Mouse (Mus musculus) adrenal gland (tissue): Measurements from ENCODE around the gene Mfn2.

Experiments
- intact Hi-C: fragments of 180-260 bp; cut with DNase I; formaldehyde crosslinking; loops from one replicate; pipeline ENCODE4 v1.15.1; 2025

Mfn2 gene

DNA sequence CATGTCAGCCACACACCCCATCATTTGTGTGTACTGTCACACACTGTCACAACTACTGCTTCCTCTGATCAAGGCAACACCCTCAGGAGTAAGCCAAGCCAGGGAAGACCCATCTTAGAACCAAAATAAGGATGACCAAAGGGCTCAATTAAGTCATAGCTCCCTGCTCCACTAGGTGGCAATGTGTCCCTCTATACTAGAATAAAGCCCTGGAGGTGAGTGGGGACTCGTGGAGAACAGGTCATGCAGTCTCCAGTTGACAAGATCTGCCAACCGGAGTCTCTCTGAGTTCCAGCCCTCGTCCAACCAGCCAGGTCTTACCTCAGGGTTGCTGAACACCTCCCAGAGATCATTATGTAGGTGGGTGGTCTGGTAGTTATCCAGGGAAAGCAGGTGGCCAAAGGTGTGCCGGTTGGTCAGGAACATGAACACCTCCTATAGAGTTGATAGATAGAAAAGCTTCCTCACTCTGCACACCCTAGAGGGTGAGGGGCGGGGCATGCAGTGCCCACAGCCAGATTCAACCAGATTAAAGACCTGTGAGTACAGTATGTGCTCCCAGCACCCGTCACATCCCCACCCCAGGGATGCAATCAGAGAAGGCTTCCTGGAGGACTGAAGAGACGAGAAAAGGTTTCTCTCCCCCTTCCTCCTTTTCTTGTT lies 14.1 kb upstream of the Mfn2 start:
- intact Hi-C loops, result no loop called here

DNA sequence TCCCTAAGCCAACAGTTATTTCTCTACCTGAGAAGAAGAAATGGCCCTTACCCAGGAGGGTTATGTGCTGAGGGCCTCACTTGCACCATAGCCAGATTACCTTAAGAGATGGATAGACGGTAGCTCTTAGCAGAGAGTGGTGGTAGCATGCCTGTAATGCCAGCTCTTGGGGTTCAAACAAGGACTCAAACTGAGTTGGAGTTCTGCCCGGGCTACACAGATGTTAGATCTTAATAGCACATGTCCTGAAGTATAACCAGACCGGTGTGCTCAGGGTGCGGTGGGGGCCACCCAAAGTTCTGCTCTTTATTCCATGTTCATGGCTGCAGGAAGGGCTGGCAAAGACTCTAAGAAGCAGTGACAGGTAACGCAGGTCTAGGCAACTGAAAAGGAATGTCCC lies 5.0 kb upstream of the Mfn2 start:
- intact Hi-C loops, result no loop called here

DNA sequence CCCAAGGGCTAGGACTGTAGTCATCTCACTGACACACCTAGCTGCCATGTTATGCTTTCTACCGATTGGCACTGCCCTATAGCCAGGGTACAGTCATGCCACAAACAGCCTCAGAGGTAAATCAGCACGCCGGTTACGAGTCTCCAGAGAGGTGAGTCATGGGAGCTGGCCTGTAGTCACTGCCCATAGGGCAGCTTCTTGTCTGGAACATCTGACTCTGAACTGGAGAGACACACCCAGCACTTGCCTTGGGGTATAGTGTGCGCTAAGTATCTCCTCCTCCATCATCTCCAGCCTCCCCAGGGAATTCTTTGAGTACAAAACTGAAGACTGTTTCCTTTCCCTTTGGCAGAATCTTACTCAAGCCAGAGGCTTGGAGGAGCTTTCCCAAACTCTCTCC lies 1.7 kb upstream of the Mfn2 start:
- intact Hi-C loops, result no loop called here

DNA sequence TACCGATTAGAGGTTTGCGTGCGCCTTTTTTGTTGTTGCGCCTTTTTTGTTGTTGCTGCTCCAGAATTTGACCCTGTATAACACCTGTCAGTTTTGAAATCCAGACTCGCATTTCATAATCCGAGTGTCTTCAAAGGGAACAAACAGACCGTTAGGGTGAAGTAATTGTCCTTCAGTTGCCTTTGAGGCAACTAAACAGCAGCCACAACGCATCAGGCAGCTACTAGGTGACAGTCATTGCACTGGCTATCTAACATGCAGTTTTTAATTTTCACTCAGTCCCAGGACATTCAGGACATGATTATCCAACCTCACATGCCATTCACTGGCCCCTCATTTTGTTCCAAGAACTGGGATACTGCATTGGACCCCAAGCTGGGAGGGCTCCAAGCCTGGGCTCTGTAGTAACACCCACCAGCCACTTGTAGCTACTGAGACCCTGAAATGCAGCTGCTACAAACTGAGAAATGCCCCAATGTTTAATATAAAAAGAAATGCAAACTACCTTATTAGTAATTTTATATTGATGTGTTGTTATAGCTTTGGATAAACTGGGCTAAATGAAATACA lies 671 bp upstream of the Mfn2 start:
- intact Hi-C loops, result no loop called here

DNA sequence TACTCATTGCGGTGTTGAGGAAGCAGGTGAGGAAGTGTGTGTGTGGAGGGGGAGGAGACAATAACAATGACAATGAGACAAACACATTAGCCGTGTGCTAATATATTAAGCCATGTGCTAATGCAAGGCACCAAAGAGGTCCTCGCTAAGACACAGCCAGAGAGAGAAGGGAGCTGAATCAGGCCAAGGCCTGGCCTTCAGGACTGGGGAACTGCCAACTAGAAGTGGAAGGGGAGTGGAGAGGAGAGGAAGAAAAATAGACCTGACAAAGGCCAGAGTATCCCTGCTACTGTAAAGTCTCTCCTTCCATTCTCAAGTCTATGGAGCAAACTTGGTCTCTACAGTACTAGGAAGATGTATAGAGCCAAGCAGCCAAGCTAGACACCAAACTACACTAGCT lies 903 bp downstream of the Mfn2 start:
- intact Hi-C loops, result no loop called here

DNA sequence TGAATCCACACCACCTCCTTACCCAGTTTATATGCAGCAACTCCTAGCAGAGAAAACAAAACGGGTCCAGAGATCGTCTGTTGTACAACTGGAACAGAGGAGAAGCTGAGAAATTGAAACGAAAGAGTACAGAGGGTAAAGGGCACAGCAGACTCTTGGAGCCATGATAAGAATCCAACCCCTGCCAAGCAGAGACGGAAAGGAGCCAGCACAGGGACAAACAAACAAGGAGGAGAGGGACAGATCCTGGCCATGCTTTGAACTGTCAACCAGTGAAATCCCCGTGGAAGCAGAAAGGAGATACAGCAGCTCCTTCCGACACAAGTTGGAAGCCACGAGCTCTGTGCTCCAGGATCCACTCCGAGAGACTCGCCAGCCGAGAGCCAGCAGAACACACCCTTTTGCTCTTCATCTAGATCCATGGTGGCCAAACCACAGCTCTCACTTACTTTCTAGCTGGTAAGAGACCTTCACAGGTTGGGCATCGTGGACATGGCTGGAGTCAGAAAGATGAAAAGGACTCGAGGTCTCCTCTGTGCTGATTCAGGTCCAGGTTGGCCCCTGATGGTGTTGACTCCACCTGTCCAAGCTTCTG lies 1.5 kb downstream of the Mfn2 start:
- intact Hi-C loops, result no loop called here

DNA sequence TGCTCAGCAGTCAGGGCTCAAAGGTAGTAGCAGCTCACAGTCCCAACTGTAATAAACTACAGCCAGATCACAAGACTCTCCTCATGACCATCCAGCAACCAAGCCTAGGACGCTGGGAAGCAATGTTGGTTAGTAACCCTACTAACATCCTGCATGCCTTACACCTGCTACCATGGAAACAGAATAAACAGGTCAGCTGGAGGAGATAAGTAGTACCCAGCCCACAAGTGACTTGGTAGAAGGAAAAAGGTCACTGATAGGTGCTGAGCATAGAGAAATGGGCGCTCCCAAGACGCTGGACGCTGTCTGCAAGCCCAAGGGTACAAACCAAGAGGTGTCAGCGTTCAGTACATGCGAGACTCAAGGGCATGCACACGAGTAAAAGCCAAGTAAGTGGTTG lies 4.1 kb downstream of the Mfn2 start:
- intact Hi-C loops, result no loop called here

DNA sequence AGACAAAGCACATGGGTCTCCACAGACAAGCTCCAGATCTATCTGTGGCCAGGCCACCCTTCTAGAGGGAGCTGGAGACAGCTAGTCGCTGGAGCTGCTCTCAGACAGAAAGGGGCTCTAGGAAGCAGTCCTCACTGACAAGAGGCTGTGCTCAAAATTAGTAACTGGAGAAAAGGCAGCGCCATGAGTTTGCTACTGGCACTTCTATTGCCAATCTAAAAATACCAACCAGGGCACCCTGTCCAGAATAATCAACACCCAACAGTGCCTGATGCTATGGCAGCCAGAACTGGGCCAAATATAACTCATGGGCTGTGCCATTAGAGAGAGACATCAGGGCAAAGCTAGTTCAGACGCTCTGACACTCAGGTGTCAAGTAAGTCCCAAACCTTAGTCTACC lies 7.2 kb downstream of the Mfn2 start:
- intact Hi-C loops, result no loop called here

DNA sequence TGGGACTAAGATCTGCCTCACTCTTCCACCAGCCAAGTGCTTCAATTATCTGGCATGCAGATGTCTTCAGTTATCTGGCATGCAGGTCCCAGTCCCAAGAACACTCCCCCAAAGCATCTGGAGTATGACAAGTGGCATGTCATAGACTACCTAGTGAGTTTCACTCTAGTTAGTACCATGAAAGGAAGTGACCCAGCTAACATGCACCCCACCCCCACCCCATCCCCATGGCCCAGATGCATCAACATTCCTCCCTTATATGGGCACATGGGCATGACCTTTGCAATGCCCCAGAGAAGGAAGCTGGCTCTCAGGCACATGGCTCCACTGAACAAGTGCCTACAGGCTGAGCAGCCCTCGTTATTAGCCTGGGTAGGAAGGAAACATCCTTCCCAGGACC lies 8.1 kb downstream of the Mfn2 start:
- intact Hi-C loops, result no loop called here

DNA sequence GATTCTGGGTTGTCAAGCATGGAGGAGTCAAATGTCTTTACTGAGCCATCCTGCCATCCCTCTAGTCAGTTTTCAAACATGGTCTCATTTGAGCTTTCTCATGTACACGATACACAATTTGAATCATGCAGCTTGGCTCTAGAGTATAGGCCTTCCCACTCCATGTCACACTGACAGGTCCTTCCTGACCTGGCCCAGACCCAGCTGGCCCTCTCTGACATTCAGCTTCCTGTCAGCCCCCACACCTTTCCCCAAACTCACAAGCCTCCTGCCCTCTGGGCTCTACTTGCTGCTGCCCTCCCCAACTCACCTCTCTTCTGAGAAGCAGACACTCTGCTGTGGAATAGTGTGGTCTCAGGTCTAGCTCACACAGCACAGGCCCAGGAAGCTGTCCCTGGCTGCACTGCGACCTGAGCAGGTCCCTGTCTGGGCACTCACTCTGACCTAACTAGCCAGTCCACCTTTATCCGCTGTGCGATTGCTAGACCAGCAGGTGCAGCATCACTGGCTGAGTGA lies 8.6 kb downstream of the Mfn2 start:
- intact Hi-C loops, result no loop called here

DNA sequence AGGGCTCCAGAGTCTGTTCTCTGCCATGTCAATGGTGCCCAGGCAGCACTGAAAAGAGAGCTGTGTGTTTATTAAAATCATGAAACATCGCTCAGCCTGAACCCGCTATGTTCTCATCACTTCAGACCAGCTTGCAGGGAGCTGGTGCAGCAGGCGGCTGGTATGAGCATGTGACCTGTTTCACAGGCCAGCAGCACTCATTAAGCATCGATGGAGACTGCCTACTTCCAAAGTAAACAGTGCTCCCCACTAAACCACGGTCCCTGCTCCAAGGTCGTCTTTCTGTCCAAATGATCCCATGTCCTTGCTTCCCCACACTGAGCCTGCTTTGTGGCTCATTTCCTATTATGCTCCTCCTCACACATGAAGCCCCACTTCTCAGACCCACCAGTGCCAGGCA lies 14.2 kb downstream of the Mfn2 start:
- intact Hi-C loops, result no loop called here

DNA sequence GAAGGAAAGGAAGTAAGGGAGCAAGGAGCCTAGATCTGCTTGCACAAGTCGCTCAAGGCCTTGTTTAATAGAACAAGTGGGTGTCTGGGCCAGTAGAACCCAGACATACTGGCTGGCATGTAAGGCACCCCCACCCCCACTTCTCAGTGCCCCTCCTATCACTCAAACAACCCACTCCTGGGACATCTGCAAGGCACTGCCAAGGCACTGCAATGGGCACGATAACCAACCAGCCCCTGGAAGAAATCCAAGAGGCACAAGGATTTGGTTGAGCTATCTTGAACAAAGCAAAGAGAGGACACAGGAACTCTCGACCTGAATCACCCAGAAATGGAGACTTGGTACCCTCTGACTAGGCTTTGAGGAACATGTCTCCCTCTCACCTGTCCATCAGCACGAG lies 16.3 kb downstream of the Mfn2 start:
- intact Hi-C loops, result no loop called here

DNA sequence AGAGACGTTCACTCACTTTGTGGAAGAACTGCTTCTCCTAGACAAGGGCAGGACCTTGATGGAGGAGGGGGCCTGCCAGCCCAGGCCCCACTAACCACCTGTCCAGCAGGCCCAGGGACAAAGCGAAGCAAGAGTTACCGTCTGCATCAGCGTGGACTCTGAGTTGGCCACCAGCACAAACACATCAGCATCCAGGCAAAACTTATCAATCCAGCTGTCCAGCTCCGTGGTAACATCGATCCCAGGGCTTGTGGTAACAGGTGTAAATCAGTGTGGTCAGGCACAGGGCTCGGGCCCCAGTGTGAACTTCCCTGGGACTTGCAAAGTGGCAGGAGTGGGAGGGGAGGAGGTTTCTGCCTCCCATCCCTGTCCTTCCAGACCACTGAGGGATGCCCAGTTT lies 17.2 kb downstream of the Mfn2 start:
- intact Hi-C loops, result no loop called here

DNA sequence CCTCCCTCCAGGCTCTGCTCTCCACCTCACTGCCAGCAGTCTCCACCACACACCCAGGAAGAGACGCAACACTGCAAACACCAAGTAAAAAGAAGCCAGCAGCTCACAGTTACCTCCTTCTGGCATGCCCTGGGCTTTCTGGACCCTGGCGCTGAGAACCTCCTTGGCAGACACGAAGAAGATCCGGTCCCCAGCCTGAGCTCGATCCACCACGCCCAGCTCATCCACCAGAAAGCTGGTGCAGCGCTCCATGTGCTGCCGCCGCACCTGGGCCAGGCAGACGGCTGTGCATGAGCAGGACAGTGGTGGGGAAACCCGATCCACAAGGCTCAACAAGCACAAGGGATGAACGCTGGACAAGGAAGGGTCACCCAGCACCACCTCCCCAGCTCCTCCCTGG lies 18.3 kb downstream of the Mfn2 start:
- intact Hi-C loops, result no loop called here

DNA sequence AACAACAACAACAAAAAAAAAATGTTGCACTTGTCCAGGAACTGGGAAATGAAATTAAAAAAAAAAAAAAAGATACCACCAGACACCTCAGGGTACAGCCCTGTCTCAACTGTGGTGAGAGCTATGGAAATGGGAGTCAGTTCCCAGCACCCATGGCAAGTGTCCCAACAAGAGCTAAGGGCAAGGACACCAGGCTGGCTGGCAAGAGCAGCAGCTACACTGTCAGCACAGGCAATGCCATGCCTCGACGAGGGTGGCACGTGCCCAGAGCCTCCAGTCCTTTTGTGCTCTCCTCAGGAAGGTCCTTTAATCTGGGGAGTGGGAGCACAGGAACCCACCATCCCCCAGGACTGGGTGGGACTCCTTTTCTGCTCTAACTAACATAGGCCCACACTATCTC lies 20.4 kb downstream of the Mfn2 start:
- intact Hi-C loops, result no loop called here

DNA sequence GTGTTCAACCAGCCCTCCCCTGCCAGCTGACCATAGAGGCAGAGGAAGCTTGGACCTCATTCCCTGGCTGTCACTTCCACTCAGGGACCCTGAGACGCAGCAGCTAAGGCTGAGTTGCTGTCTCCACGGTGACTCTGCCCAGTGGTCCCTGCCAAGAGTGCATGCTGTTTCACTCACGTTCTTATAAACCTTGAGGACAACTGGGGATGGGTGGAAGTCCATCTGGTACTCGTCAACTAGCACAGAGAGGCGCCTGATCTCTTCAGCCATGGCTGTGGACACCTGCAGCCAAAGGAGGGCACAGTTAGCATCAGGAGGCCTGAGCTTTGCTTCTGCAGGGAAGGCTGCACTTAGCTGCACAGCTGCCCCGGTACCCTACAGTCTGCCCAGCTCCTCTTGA lies 21.5 kb downstream of the Mfn2 start:
- intact Hi-C loops, result no loop called here

DNA sequence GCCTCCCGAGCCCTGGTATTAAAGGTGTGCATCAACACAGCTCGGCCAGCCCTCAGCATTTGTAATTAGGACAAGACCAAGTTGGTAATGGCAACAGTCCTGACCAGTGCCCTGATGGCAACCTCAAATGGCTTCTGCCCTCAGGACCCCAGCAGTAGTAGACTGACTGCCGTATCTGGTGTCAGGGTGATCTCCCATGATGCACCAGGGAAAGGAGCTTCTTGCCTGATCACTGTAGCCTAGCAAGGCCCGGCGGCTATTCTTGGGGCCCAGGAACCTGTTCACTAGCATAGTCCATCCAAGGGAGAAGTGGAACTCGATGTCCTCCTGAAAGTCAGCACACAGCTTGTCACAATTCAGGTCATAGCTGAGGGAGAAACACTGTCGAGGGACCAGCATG lies 22.7 kb downstream of the Mfn2 start:
- intact Hi-C loops, result no loop called here

DNA sequence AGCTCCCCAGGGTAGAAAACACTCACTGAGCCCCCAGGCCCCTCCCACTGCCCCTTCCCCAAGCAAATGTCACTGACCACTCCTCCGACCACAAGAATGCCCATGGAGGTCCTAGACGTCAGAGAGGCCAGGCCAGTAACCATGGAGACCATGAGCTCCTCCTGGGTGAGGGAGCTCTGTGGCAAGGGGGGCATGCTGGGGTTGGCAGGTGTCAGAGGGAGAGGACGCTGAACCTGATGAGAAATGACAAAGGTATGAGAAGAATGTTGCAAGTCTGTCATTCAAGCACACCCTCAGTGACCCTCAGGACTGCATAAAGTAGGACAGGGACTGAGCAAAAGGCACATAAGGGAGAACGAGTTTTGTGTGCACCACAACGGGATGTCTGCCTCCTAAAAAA lies 24.6 kb downstream of the Mfn2 start:
- intact Hi-C loops, result no loop called here

DNA sequence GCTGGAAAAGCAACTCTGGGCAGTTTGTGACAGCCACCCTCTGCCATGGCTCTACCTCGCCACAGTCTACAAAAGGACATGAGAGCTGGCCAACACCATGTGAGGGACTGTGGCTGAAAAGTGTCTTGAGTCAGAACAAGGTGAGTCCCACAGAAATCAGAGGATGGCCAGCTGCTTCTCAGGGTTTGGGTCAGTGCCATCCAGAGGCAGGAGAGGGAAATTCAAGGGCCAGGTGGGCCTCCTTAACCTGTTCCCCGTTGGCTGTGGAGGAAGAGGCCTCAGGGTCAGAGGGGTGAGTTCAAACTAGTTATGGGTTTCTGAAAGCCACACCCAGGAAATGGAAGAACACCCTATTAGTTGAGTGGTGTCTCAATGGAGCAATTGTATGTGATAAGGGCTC lies 25.0 kb downstream of the Mfn2 start:
- intact Hi-C loops, result no loop called here

DNA sequence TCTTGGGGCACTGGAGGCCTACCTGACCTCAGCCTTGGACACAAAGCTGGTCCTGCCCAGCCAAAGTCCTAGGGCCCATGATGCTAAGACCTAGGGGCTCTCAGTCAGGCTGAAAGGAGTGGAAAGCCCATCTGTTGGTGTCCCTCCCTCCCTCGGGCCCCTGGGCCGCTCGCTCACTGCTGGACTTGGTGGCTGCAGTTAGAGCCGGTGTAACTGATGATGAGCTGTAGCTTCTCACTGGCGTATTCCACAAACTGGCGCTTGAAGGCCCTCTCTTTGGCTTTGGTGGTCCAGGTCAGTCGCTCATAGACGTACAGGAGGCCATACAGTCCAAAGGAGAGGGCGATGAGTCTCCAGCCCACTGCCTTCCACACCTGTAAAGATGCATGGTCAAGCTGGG lies 26.0 kb downstream of the Mfn2 start:
- intact Hi-C loops, result no loop called here

DNA sequence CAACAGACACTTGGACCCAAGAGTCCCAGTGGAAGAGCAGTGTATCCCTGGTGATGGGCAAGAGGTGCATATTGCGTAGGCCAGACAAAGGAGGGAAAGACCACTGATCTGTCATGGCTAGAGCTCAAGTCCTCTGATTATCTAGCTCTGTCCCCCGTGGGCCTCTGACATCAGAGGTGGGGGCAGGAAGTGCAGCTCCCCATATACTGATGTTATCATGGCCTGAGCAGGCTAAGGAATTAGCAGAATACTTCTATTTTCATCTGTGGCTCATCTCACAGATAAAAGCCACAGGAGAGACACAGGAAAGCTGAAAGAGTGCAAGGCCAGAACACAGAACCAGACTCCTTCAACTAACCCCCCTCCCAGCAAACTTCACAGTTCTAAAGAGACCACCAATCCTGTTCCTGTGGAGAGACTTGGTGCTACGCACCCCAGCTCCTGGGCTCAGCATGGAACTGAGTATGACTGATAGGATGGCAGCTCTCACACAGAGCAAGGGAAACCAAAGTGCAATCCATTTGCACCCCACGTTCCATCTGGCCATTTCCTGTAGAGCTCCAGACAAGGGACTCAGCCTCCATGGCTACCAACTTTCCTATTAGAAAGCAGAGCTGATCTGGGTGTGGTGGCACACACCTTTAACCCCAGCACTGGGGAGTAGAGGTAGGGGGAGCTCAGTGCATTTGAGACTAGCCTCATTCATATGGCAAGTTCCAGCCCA lies 28.5 kb downstream of the Mfn2 start:
- intact Hi-C loops, result no loop called here

DNA sequence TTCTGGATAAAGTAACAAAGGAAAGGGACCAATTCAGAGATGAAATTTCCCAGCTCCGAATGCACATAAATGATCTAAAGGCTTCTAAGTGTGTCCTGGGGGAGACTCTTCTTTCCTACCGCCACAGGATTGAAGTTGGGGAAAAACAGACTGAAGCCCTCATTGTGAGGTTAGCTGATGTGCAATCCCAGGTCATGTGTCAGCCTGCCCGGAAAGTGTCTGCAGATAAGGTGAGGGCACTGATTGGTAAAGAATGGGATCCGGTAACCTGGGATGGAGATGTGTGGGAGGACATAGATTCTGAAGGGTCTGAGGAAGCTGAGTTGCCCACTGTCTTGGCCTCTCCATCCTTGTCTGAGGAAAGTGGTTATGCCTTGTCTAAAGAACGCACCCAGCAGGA lies 35.3 kb downstream of the Mfn2 start:
- intact Hi-C loops, result loop anchor here (5.0 kb wide), 1 partner anchor 52 kb away; no protein-coding TSS in a partner anchor
